Mouse (Mus musculus) CH12.LX (cell line): Measurements from ENCODE around the gene Fxyd3. TPM values are rescaled to one million over a fixed set of nuclear protein-coding genes. Genes with fewer than 3 reads are reported as not detected.

ENCODE experiments used
- DNase-seq: peaks from one replicate; pipeline ENCODE4 v3.0.0-alpha.2; 2013; ENCODE audit errors: extremely low read depth
- H3K27ac ChIP-seq: 2 replicates; pipeline ENCODE4 v1.5.1; 2012; ENCODE audit warnings: low read depth, mild to moderate bottlenecking, control low read depth, moderate library complexity; ENCODE audit not compliant: insufficient read depth
- H3K27me3 ChIP-seq: replicated peaks from 2 replicates; pipeline ENCODE3; 2012; ENCODE audit warnings: inconsistent platforms
- H3K36me3 ChIP-seq, 2 experiments: replicated peaks in 1 of 2; 2 replicates each; pipeline versions ENCODE3 to v1.6.1; 2012; ENCODE audit warnings: inconsistent platforms in 1 of 2, low read length in 1 of 2, mild to moderate bottlenecking in 1 of 2, mixed read lengths in 1 of 2, moderate library complexity in 1 of 2; ENCODE audit not compliant: control insufficient read depth in 1 of 2, insufficient read depth in 1 of 2
- H3K4me1 ChIP-seq, 2 experiments: 2 replicates each; pipeline ENCODE4 v1.6.1; 2012; ENCODE audit warnings: inconsistent platforms in 1 of 2, moderate library complexity in 1 of 2; ENCODE audit not compliant: insufficient read depth in 2 of 2, control insufficient read depth in 1 of 2
- H3K4me2 ChIP-seq: 2 replicates; pipeline ENCODE4 v1.6.1; 2012; ENCODE audit warnings: low read depth, mild to moderate bottlenecking, control low read depth; ENCODE audit not compliant: poor library complexity, insufficient read depth, severe bottlenecking
- H3K4me3 ChIP-seq, 3 experiments: fragments of 150-350 bp in 1 of 3; sonication (generic) in 1 of 3; replicated peaks in 1 of 3; 2 replicates each; pipeline versions ENCODE3 to v1.5.1; 2011 to 2012; ENCODE audit warnings: low read depth in 2 of 3, low read length in 2 of 3, mild to moderate bottlenecking in 2 of 3, moderate library complexity in 2 of 3, control low read depth in 1 of 3, improper control_type of control experiment in 1 of 3, inconsistent platforms in 1 of 3, mixed read lengths in 1 of 3; ENCODE audit not compliant: poor library complexity in 1 of 3
- H3K79me2 ChIP-seq: replicated peaks from 2 replicates; pipeline ENCODE4 v1.6.1; 2012; ENCODE audit warnings: mild to moderate bottlenecking, moderate library complexity; ENCODE audit not compliant: control insufficient read depth, poor library complexity, insufficient read depth, severe bottlenecking; ENCODE audit errors: extremely low read depth
- H3K9ac ChIP-seq: 2 replicates; pipeline ENCODE4 v1.6.1; 2012; ENCODE audit warnings: low read depth, mild to moderate bottlenecking, control low read depth, moderate library complexity; ENCODE audit not compliant: insufficient read depth
- H3K9me3 ChIP-seq: replicated peaks from 2 replicates; pipeline ENCODE3; 2012; ENCODE audit warnings: low read length, inconsistent platforms, mixed read lengths
- CHD1 ChIP-seq: IDR thresholded peaks from 2 replicates; pipeline ENCODE4 v1.6.1; 2012; ENCODE audit warnings: low read depth, low read length, improper control_type of control experiment, inconsistent platforms
- CHD2 ChIP-seq: IDR thresholded peaks from 2 replicates; pipeline ENCODE4 v1.6.1; 2011; ENCODE audit warnings: low read length, improper control_type of control experiment
- CTCF ChIP-seq, 2 experiments: IDR thresholded peaks in 1 of 2; conservative IDR thresholded peaks in 1 of 2; 2 replicates each; pipeline ENCODE4 v1.5.1; 2011 to 2012; ENCODE audit warnings: low read depth in 2 of 2, low read length in 2 of 2, improper control_type of control experiment in 1 of 2, inconsistent platforms in 1 of 2, mild to moderate bottlenecking in 1 of 2, moderate library complexity in 1 of 2
- E2F4 ChIP-seq: IDR thresholded peaks from 2 replicates; pipeline ENCODE4 v1.6.1; 2011; ENCODE audit warnings: low read depth, low read length, improper control_type of control experiment; ENCODE audit not compliant: insufficient replicate concordance
- ELF1 ChIP-seq: IDR thresholded peaks from 2 replicates; pipeline ENCODE4 v1.6.1; 2014; ENCODE audit warnings: low read depth, mild to moderate bottlenecking, inconsistent platforms, low read length, improper control_type of control experiment
- EP300 ChIP-seq: IDR thresholded peaks from 2 replicates; pipeline ENCODE4 v1.6.1; 2011; ENCODE audit warnings: low read length, improper control_type of control experiment
- ETS1 ChIP-seq: conservative IDR thresholded peaks from 2 replicates; pipeline ENCODE4 v1.6.1; 2012; ENCODE audit warnings: low read depth, mild to moderate bottlenecking, inconsistent platforms, low read length, improper control_type of control experiment, moderate library complexity
- GABPA ChIP-seq: IDR thresholded peaks from 2 replicates; pipeline ENCODE4 v1.6.1; 2012; ENCODE audit warnings: low read depth, low read length, improper control_type of control experiment, inconsistent platforms; ENCODE audit not compliant: insufficient replicate concordance
- HCFC1 ChIP-seq: IDR thresholded peaks from 2 replicates; pipeline ENCODE4 v1.6.1; 2012; ENCODE audit warnings: low read depth, mild to moderate bottlenecking, inconsistent platforms, low read length, improper control_type of control experiment
- IRF4 ChIP-seq: IDR thresholded peaks from 2 replicates; pipeline ENCODE4 v1.6.1; 2014; ENCODE audit warnings: low read depth, mild to moderate bottlenecking, inconsistent platforms, low read length, improper control_type of control experiment
- JUND ChIP-seq: conservative IDR thresholded peaks from 2 replicates; pipeline ENCODE4 v1.6.1; 2011; ENCODE audit warnings: low read depth, low read length, improper control_type of control experiment
- MAX ChIP-seq: IDR thresholded peaks from 2 replicates; pipeline ENCODE4 v1.6.1; 2011; ENCODE audit warnings: low read length, improper control_type of control experiment
- MAZ ChIP-seq: IDR thresholded peaks from 2 replicates; pipeline ENCODE4 v1.6.1; 2012; ENCODE audit warnings: low read depth, mild to moderate bottlenecking, inconsistent platforms, low read length, improper control_type of control experiment, moderate library complexity
- MEF2A ChIP-seq: IDR thresholded peaks from 2 replicates; pipeline ENCODE4 v1.6.1; 2014; ENCODE audit warnings: low read depth, mild to moderate bottlenecking, inconsistent platforms, low read length, improper control_type of control experiment, borderline replicate concordance
- MYC ChIP-seq: IDR thresholded peaks from 2 replicates; pipeline ENCODE4 v1.6.1; 2011; ENCODE audit warnings: low read depth, mild to moderate bottlenecking, improper control_type of control experiment, low read length
- NELFE ChIP-seq: IDR thresholded peaks from 2 replicates; pipeline ENCODE4 v1.6.1; 2011; ENCODE audit warnings: low read depth, low read length, improper control_type of control experiment
- POLR2A ChIP-seq: IDR thresholded peaks from 2 replicates; pipeline ENCODE4 v1.6.1; 2011; ENCODE audit warnings: low read depth, mild to moderate bottlenecking, improper control_type of control experiment, low read length
- POLR2AphosphoS2 ChIP-seq: IDR thresholded peaks from 2 replicates; pipeline ENCODE4 v1.6.1; 2011; ENCODE audit warnings: low read depth, low read length, improper control_type of control experiment
- RCOR1 ChIP-seq: conservative IDR thresholded peaks from 2 replicates; pipeline ENCODE4 v1.6.1; 2012; ENCODE audit warnings: low read depth, mild to moderate bottlenecking, inconsistent platforms, low read length, improper control_type of control experiment
- SIN3A ChIP-seq: IDR thresholded peaks from 2 replicates; pipeline ENCODE4 v1.6.1; 2012; ENCODE audit warnings: low read length, improper control_type of control experiment, inconsistent platforms
- SMC3 ChIP-seq: IDR thresholded peaks from 2 replicates; pipeline ENCODE4 v1.6.1; 2011; ENCODE audit warnings: low read depth, low read length, improper control_type of control experiment
- USF2 ChIP-seq: conservative IDR thresholded peaks from 2 replicates; pipeline ENCODE4 v1.6.1; 2011; ENCODE audit warnings: low read depth, low read length, improper control_type of control experiment
- ZKSCAN1 ChIP-seq: IDR thresholded peaks from 2 replicates; pipeline ENCODE4 v1.6.1; 2012; ENCODE audit warnings: low read depth, inconsistent platforms, low read length, improper control_type of control experiment, borderline replicate concordance
- ZNF384 ChIP-seq: IDR thresholded peaks from 2 replicates; pipeline ENCODE4 v1.6.1; 2012; ENCODE audit warnings: low read depth, low read length, improper control_type of control experiment, inconsistent platforms
- dilution Hi-C: fragments of 300-500 bp; cut with MboI; formaldehyde crosslinking; loops from 2 replicates; pipeline ENCODE4 v1.14.3; 2020; ENCODE audit warnings: low sequenced_read_pairs; ENCODE audit not compliant: extremely low pct_unique_long_range_greater_than_20kb, extremely low pct_ligation_motif_present
- in situ Hi-C: fragments of 300-500 bp; cut with MboI; formaldehyde crosslinking; loops from 3 replicates; pipeline ENCODE4 v1.14.3; 2019; ENCODE audit warnings: low sequenced_read_pairs, low pct_ligation_motif_present, low pct_unique_long_range_greater_than_20kb, mixed read lengths
- polyA plus RNA-seq: library from polyadenylated mRNA; unstranded; fragments of >175 nt; gene quantifications from 2 replicates; pipeline ENCODE4 v1.2.1, GENCODE M21; 2012; ENCODE audit warnings: low read depth; ENCODE audit not compliant: insufficient read length
- total RNA-seq, 2 experiments: library from RNA; depleted of rRNA; stranded (reverse); fragments of 300-350 nt in 1 of 2; fragments of >200 nt in 1 of 2; gene quantifications; 2 replicates each; pipeline ENCODE4 v1.2.3; 2012 to 2014

The Fxyd3 gene
- total and polyA plus RNA-seq, 3 experiments: not detected

- TF ChIP-seq GABPA: no peak
- TF ChIP-seq E2F4: no peak
- no peak for TF ChIP-seq SIN3A
- TF ChIP-seq CHD2: no peak
- no peak for TF ChIP-seq ELF1
- TF ChIP-seq USF2: no peak
- TF ChIP-seq JUND: no peak
- no peak for TF ChIP-seq MAZ
- no peak for TF ChIP-seq ETS1
- TF ChIP-seq HCFC1: no peak
- TF ChIP-seq MEF2A: no peak
- no peak for TF ChIP-seq POLR2A
- no peak for TF ChIP-seq MAX
- TF ChIP-seq RCOR1: no peak
- TF ChIP-seq CTCF (conservative IDR thresholded peaks at IDR 0.05 in 1 of 2, IDR thresholded peaks at IDR 0.05 in 1 of 2; ENCODE audit: low read depth in 2 of 2, low read length in 2 of 2): no peak
- TF ChIP-seq IRF4: no peak
- no peak for TF ChIP-seq EP300
- no peak for TF ChIP-seq ZNF384
- H3K9ac ChIP-seq: no peak overlapping the region
- H3K4me1 ChIP-seq: peaks cover 16 to 40% of the 10 kb centered on the region in 2 experiments
- no peak for DNase-seq
- no peak overlapping the region for H3K4me3 ChIP-seq
- H3K27ac ChIP-seq: no peak overlapping the region
- H3K9me3 ChIP-seq: no peaks in the 10 kb centered on the region
- in situ Hi-C loops: no loop called here
- peaks cover 0 to 41% of the 10 kb centered on the region in 2 experiments for H3K36me3 ChIP-seq
- dilution Hi-C loops: no loop called here
- no peak overlapping the region for H3K4me2 ChIP-seq
- H3K27me3 ChIP-seq: no peaks in the 10 kb centered on the region
- no peaks in the 10 kb centered on the region for H3K79me2 ChIP-seq
These were observed 44.8 kb downstream of the Fxyd3 start for GRCm38 (mm10) chr7:31031731-31032130.

GRCm38 (mm10) chr7:31030717-31031116, 45.8 kb downstream of the Fxyd3 start:
- Histone ChIP-seq H3K79me2 (no peaks in the 10 kb centered on the region), H3K4me2 (no peak overlapping the region), H3K9me3 (no peaks in the 10 kb centered on the region), H3K4me3 (no peak overlapping the region), H3K27me3 (no peaks in the 10 kb centered on the region), H3K4me1 (peaks cover 16 to 31% of the 10 kb centered on the region in 2 experiments), H3K36me3 (peaks cover 0 to 31% of the 10 kb centered on the region in 2 experiments), H3K9ac (no peak overlapping the region), H3K27ac (no peak overlapping the region)
- TF ChIP-seq MAZ: no peak
- TF ChIP-seq CHD1: no peak
- no peak for TF ChIP-seq SIN3A
- TF ChIP-seq ZNF384: peak; percentile 49
- TF ChIP-seq MEF2A: no peak
- TF ChIP-seq MYC: no peak
- no peak for TF ChIP-seq NELFE
- no peak for TF ChIP-seq POLR2AphosphoS2
- no peak for TF ChIP-seq ZKSCAN1
- no peak for TF ChIP-seq GABPA
- no peak for TF ChIP-seq JUND
- TF ChIP-seq RCOR1: no peak
- TF ChIP-seq CTCF (conservative IDR thresholded peaks at IDR 0.05 in 1 of 2, IDR thresholded peaks at IDR 0.05 in 1 of 2; ENCODE audit: low read depth in 2 of 2, low read length in 2 of 2): peak in 1 of 2 experiments; percentile 17; a peak in 1 of 4 replicates
- no peak for TF ChIP-seq CHD2
- no peak for TF ChIP-seq SMC3
- TF ChIP-seq E2F4: no peak
- TF ChIP-seq IRF4: no peak
- dilution Hi-C loops (no loop called here), in situ Hi-C loops (no loop called here)
- DNase-seq: peak; percentile 22
